Mouse (Mus musculus): ENCODE measurements around the gene Pdha2. TPM values are rescaled to one million over a fixed set of nuclear protein-coding genes. Genes with fewer than 3 reads are reported as not detected.

Pdha2 gene
- polyA plus RNA-seq, 1 experiment from 2014 or later: not detected

DNA sequence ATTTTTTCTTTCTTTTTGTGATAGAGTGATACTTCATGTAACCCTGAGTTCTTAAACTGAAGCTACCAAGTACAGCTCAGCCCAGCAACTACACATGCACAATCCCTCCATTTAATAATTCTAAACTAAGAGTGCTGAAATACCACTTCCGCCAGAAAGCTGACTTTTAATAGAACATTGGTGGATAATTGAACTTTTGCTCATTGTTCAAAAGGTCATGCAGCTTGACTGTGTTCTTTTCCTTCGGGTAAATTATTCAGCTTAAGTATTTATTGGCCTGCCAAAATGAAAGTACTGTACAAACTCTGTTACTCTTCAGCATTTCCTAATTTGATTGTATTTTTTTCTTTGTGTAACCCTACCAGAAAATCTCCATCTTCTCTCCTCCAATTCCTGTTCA lies 10.4 kb downstream of the Pdha2 start:
- WGBS (ENCODE audit: insufficient replicate concordance): 67% methylated on average over 2 of the region's 2 CpGs
- H3K36me3 ChIP-seq: no peaks in the 10 kb centered on the region
- no peak for ATAC-seq
- H3K27me3 ChIP-seq (replicated peaks): no peaks in the 10 kb centered on the region
- no peak overlapping the region for H3K4me2 ChIP-seq
- no peaks in the 10 kb centered on the region for H3K4me1 ChIP-seq
- H3K9ac ChIP-seq: no peak overlapping the region
- no peak overlapping the region for H3K27ac ChIP-seq
- no peak overlapping the region for H3K4me3 ChIP-seq
- no peaks in the 10 kb centered on the region for H3K9me3 ChIP-seq (replicated peaks)

GRCm38 (mm10) chr3:141197308-141197861 lies 14.8 kb downstream of the Pdha2 start:
- H3K4me1 ChIP-seq: no peaks in the 10 kb centered on the region
- WGBS (ENCODE audit: insufficient replicate concordance): 76% methylated on average over 4 of the region's 4 CpGs
- H3K4me3 ChIP-seq: no peak overlapping the region
- no peaks in the 10 kb centered on the region for H3K36me3 ChIP-seq
- no peak overlapping the region for H3K9ac ChIP-seq
- no peak overlapping the region for H3K27ac ChIP-seq
- ATAC-seq: no peak
- no peaks in the 10 kb centered on the region for H3K27me3 ChIP-seq (replicated peaks)
- no peak overlapping the region for H3K4me2 ChIP-seq
- no peaks in the 10 kb centered on the region for H3K9me3 ChIP-seq (replicated peaks)

DNA sequence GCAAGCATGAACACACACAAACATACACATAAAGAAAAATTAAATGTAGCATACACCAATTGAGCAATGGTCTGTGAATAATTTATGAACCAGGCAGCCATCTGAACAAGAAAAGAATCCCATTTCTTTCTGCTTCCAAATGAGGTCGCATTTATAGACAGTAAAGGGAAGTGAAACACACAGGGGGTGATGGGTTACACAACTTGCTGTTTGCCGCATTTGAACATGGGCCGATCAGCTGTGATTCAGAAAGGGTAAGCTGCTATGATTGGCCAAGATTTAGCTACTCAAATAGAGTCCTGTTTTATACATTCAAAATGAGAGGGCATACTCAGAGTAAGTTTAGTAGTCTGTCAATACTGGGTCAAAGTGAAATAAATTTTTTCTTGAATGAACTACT lies 20.5 kb downstream of the Pdha2 start:
- no peaks in the 10 kb centered on the region for H3K36me3 ChIP-seq
- ATAC-seq: no peak
- H3K9ac ChIP-seq: no peak overlapping the region
- H3K9me3 ChIP-seq (replicated peaks): no peaks in the 10 kb centered on the region
- H3K27me3 ChIP-seq (replicated peaks): no peaks in the 10 kb centered on the region
- no peak overlapping the region for H3K27ac ChIP-seq
- no peak overlapping the region for H3K4me3 ChIP-seq
- no peak overlapping the region for H3K4me2 ChIP-seq
- WGBS (ENCODE audit: insufficient replicate concordance): 61% methylated on average over 3 of the region's 3 CpGs
- no peaks in the 10 kb centered on the region for H3K4me1 ChIP-seq

- H3K9me3 ChIP-seq (replicated peaks): no peaks in the 10 kb centered on the region
- no peaks in the 10 kb centered on the region for H3K36me3 ChIP-seq
- H3K9ac ChIP-seq: no peak overlapping the region
- ATAC-seq: no peak
- no peaks in the 10 kb centered on the region for H3K4me1 ChIP-seq
- H3K4me2 ChIP-seq: no peak overlapping the region
- H3K4me3 ChIP-seq: no peak overlapping the region
- WGBS (ENCODE audit: insufficient replicate concordance): 69% methylated on average over 4 of the region's 4 CpGs
- no peak overlapping the region for H3K27ac ChIP-seq
- no peaks in the 10 kb centered on the region for H3K27me3 ChIP-seq (replicated peaks)
Measured at GRCm38 (mm10) chr3:141190429-141190828, 21.7 kb downstream of the Pdha2 start.

- no peak for ATAC-seq
- no peaks in the 10 kb centered on the region for H3K9me3 ChIP-seq (replicated peaks)
- no peak overlapping the region for H3K9ac ChIP-seq
- no peak overlapping the region for H3K4me2 ChIP-seq
- no peaks in the 10 kb centered on the region for H3K4me1 ChIP-seq
- no peak overlapping the region for H3K4me3 ChIP-seq
- no peak overlapping the region for H3K27ac ChIP-seq
- no peaks in the 10 kb centered on the region for H3K27me3 ChIP-seq (replicated peaks)
- H3K36me3 ChIP-seq: no peaks in the 10 kb centered on the region
Measured at GRCm38 (mm10) chr3:141160986-141161385, 51.2 kb downstream of the Pdha2 start.
